Comparison of ENCODE assay signal across 8 mouse cellular contexts in the genomic region with DNA sequence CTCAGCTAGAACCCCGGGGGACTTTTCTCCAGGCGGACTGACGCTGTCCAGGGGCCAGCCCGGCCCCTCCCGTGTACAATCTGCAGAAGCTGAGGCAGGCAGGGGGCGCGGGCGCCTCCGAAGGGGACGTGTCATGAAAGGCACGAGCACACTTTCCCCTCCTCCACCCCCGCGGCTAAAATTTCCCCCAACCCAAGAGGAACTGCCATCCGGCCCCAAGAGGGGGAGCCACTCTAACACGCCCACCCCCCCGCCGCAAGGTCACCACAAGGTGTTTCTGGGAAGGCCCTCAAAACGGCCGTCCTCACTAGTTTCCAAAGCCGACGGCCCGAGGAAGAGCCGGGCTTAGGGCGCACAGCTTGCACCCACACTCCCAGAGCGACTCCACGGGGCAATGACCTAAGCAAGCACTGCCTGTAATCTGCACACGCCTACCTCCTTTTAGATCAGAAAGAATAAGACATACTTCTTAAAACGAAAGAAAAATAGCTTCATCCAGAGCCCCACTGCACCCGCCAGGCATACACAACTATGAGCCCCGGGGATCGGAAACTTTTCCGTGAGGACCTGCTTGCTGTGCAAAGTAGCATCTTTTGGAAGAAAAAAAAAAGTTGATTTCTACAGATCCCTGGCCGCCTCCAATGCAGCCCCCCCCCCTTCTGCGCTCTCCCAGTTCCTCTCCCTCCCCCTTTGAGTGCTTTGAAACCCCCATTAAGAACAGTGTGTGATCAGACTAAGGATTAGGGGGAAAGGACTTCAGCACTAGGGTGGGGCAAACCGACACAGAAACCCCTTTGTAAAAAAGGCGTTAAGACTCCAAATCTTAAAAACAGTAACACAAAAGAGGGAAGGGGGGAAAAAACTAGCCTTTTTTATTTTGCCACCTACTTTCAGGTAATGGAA. TPM values are rescaled to one million over a fixed set of nuclear protein-coding genes. Genes with fewer than 3 reads are reported as not detected.
A peak's percentile ranks its signal among the peaks of the same experiment; 100 is the strongest.
DNase-seq lines count a peak whose midpoint lies in the region; ATAC-seq and TF ChIP-seq lines count a peak whose summit lies in the region.

No protein-coding gene starts in this region.

- peak overlapping the region; percentile 63 for H3K4me3 ChIP-seq in hindbrain, embryonic 14.5 days (replicated peaks; ENCODE audit: low read length)
- peak overlapping the region; percentile 57 for H3K4me3 ChIP-seq in left cerebral cortex, adult 2 months
- H3K4me3 ChIP-seq in macrophage (ENCODE audit: inconsistent target) = peak overlapping the region; percentile 98

- H3K9ac ChIP-seq in hindbrain, embryonic 14.5 days = peak overlapping the region; percentile 68

- H3K79me2 ChIP-seq in macrophage (ENCODE audit: inconsistent target) = peaks cover 51% of the 10 kb centered on the region

- no peaks in the 10 kb centered on the region for H3K27me3 ChIP-seq in hindbrain, embryonic 14.5 days (ENCODE audit: control insufficient read depth, insufficient read depth, low read length)

- DNase-seq in adipocyte (ENCODE audit: low spot score) = peak; percentile 65
- DNase-seq in cerebellum, postnatal 10 days = peak; percentile 81 to 84
- peak; percentile 41 to 52 for DNase-seq in frontal cortex, postnatal 25 days (ENCODE audit: low spot score in 2 of 2)
- no peak for DNase-seq in hindbrain, embryonic 14.5 days (ENCODE audit: low spot score)
- peak; percentile 49 to 63 for DNase-seq in left cerebral cortex, adult 2 months (ENCODE audit: extremely low spot score in 1 of 2, low spot score in 2 of 2)
- DNase-seq in right cerebral cortex, postnatal 14 days = peak; percentile 57
- DNase-seq in yolk sac, embryonic 10.5 days (ENCODE audit: low spot score) = peak; percentile 67

- intact Hi-C loops in left cerebral cortex, adult 2 months (cut with DNase I) = loop anchor here (5.0 to 10.0 kb wide), 6 partner anchors 113 to 720 kb away; a partner anchor contains a TSS

- ATAC-seq in hindbrain, embryonic 14.5 days (ENCODE audit: low FRiP score) = no peak

- peak overlapping the region; percentile 99 for H3K27ac ChIP-seq in hindbrain, embryonic 14.5 days
- peak overlapping the region; percentile 99 for H3K27ac ChIP-seq in left cerebral cortex, adult 2 months
- H3K27ac ChIP-seq in macrophage = peak overlapping the region; percentile 92

- H3K9me3 ChIP-seq in hindbrain, embryonic 14.5 days (ENCODE audit: control insufficient read depth, low read length) = no peaks in the 10 kb centered on the region

- H3K36me3 ChIP-seq in hindbrain, embryonic 14.5 days (replicated peaks; ENCODE audit: control insufficient read depth, insufficient read depth) = peaks cover 12% of the 10 kb centered on the region; the same call in 1 of the 2 replicates
- no peaks in the 10 kb centered on the region for H3K36me3 ChIP-seq in macrophage (ENCODE audit: inconsistent target)

- peak; percentile 18 for TF ChIP-seq CTCF in left cerebral cortex, adult 2 months (IDR thresholded peaks at IDR 0.05)

- WGBS in hindbrain, embryonic 14.5 days = under 1% methylated on average over 36 of the region's 36 CpGs
- 0% methylated on average over 32 of the region's 36 CpGs for WGBS in macrophage (ENCODE audit: missing documents)

- H3K4me2 ChIP-seq in hindbrain, embryonic 14.5 days (replicated peaks) = peak overlapping the region; percentile 82

- peaks cover 23% of the 10 kb centered on the region for H3K4me1 ChIP-seq in hindbrain, embryonic 14.5 days (replicated peaks; ENCODE audit: control insufficient read depth, insufficient read depth, low read length)

RNA-seq across cellular contexts. Expression of a gene that starts 1.4 kb away (rescaled TPM):
- 35.0 and 37.5 TPM in 2 replicates for polyA plus RNA-seq in hindbrain, embryonic 14.5 days (2014; fragmentation: Nextera tagmentation; extraction: Ambion mirVana)
- total RNA-seq in left cerebral cortex, adult 2 months (2021) = 100 to 1,000 TPM in 1 of 2 experiments, 10 to 100 TPM in 1; 96.2 to 102 TPM
- total RNA-seq in macrophage (2018; cell fraction: chromatin; rRNA removed) = 10 to 100 TPM in 1 of 26 experiments, 1 to 10 TPM in 25; 1.1 to 13.1 (median 3.9) TPM
- total RNA-seq in macrophage (2018; cell fraction: cytosol; rRNA removed) = 10 to 100 TPM in 3 of 26 experiments, 1 to 10 TPM in 23; 1.3 to 14.4 (median 4.5) TPM
- total RNA-seq in macrophage (2018; cell fraction: nucleus; rRNA removed) = 10 to 100 TPM in 7 of 26 experiments, 1 to 10 TPM in 19; 3.2 to 23.0 (median 5.9) TPM
- polyA plus RNA-seq in macrophage (2018) = 2.3 to 14.3 TPM (median 3.0 TPM) in 3 replicates
